Mouse (Mus musculus) midbrain, embryonic 11.5 days (tissue): Measurements from ENCODE around the gene Mettl8. TPM values are rescaled to one million over a fixed set of nuclear protein-coding genes. Genes with fewer than 3 reads are reported as not detected.

ENCODE experiments used
- ATAC-seq: fragments of 200-750 bp; cut with Nextera tagmentation; 2 replicates; pipeline ENCODE4 v1.8.0; 2017; ENCODE audit warnings: moderate TSS enrichment, moderate library complexity; ENCODE audit not compliant: low FRiP score
- DNase-seq: peaks from one replicate; pipeline ENCODE4 v3.0.0; 2015; ENCODE audit warnings: low spot score; ENCODE audit errors: missing footprints
- H3K27ac ChIP-seq: fragments of 300-500 bp; sonication (generic); 2 replicates; pipeline ENCODE4 v1.5.1; 2014; ENCODE audit warnings: low read depth, low read length
- H3K27me3 ChIP-seq: fragments of 300-500 bp; sonication (generic); 2 replicates; pipeline ENCODE4 v1.6.1; 2014; ENCODE audit warnings: mild to moderate bottlenecking, low read length, moderate library complexity, mixed read lengths; ENCODE audit not compliant: control insufficient read depth, insufficient read depth
- H3K36me3 ChIP-seq: fragments of 300-500 bp; sonication (generic); 2 replicates; pipeline ENCODE4 v1.6.1; 2014; ENCODE audit warnings: mild to moderate bottlenecking, low read length, moderate library complexity, mixed read lengths; ENCODE audit not compliant: control insufficient read depth, insufficient read depth
- H3K4me1 ChIP-seq: fragments of 300-500 bp; sonication (generic); 2 replicates; pipeline ENCODE4 v1.6.1; 2014; ENCODE audit warnings: low read length; ENCODE audit not compliant: control insufficient read depth, insufficient read depth
- H3K4me2 ChIP-seq: fragments of 300-500 bp; sonication (generic); 2 replicates; pipeline ENCODE4 v1.6.1; 2014; ENCODE audit warnings: mild to moderate bottlenecking, moderate library complexity
- H3K4me3 ChIP-seq: fragments of 300-500 bp; sonication (generic); 2 replicates; pipeline ENCODE4 v1.5.1; 2014; ENCODE audit warnings: low read depth, low read length
- H3K9ac ChIP-seq: fragments of 300-500 bp; sonication (generic); 2 replicates; pipeline ENCODE4 v1.6.1; 2014; ENCODE audit warnings: low read length
- H3K9me3 ChIP-seq: fragments of 300-500 bp; sonication (generic); 2 replicates; pipeline ENCODE4 v1.6.1; 2016; ENCODE audit warnings: low read length; ENCODE audit not compliant: control insufficient read depth
- WGBS: fragments of 180-500 bp; shearing (Covaris S2); extraction: QIAGEN DNeasy Blood & Tissue Kit; methylation state at CpG from one replicate; pipeline ENCODE4 v1.1.7; 2014; 5-methylcytosine and 5-hydroxymethylcytosine counted together
- polyA plus RNA-seq: library from polyadenylated mRNA; unstranded; fragments of >200 nt; fragmentation: Nextera tagmentation; extraction: Ambion mirVana; gene quantifications from 2 replicates; pipeline ENCODE4 v1.2.1, GENCODE M21; 2014

Mettl8 gene
- polyA plus RNA-seq, 1 experiment from 2014 or later, result 22.3 TPM

DNA sequence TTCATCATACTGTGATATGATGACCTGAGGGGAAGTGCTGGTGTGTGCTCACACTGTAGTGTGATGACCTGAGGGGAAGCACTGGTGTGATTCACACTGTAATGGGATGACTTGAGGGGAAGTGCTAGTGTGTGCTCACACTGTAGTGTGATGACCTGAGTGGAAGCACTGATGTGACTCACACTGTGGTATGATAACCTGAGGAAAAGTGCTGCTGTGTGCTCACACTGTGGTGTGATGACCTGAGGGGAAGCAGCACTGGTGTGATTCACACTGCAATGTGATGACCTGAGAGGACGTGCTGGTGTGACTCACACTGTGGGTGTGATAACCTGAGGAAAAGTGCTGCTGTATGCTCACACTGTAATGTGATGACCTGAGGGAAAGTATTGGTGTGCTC, 52.9 kb downstream of the Mettl8 start:
- Histone ChIP-seq H3K36me3 (no peaks in the 10 kb centered on the region), H3K9me3 (no peaks in the 10 kb centered on the region), H3K27ac (no peak overlapping the region), H3K4me1 (no peaks in the 10 kb centered on the region), H3K4me2 (no peak overlapping the region), H3K27me3 (no peaks in the 10 kb centered on the region), H3K4me3 (no peak overlapping the region), H3K9ac (no peak overlapping the region)
- DNase-seq, result no peak
- no peak for ATAC-seq
- 84% methylated on average over 1 of the region's 1 CpGs for WGBS

DNA sequence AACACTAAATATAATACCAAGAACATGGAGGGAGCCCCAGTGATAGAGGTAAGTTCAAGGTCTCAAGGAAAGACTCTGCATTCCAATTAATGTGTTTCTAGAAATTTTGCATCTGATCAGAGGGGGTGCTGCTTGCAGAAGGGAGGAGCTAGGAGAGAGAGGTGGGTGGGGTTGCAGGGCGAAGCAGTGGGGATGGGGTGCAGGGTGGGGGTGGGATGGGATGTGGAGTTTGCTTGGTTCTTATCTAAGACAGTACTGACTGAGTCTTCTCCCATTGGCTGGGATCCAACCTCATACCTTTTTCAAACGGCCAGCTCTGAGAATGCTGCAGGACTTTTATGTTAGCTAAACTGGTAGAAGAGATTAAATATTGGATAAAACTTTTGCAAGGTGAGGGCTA, 56.6 kb downstream of the Mettl8 start:
- Histone ChIP-seq H3K36me3 (no peaks in the 10 kb centered on the region), H3K9ac (no peak overlapping the region), H3K27me3 (no peaks in the 10 kb centered on the region), H3K27ac (no peak overlapping the region), H3K4me2 (no peak overlapping the region), H3K4me3 (no peak overlapping the region), H3K9me3 (no peaks in the 10 kb centered on the region), H3K4me1 (no peaks in the 10 kb centered on the region)
- ATAC-seq (no peak), DNase-seq (no peak)
- WGBS, result 87% methylated on average over 2 of the region's 2 CpGs

DNA sequence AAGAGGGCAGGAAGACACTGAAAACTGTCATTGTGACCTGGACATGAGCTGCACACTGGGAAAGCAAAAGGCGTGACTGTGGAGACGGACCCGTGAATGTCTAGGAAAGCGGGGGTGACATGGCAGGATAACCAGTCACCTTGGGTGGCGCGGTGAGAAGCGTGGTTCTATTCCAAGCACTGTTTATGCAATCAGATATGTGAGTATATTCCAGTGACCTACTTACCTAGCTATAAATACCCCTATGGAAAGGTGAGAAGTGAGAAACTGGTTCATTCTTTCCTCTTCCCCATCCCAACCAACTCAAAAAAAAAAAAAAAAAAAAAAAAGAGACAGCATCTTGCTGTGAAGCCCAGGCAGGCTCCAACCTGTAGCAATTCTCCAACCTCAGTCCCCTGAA, 58.9 kb downstream of the Mettl8 start:
- Histone ChIP-seq H3K4me2 (no peak overlapping the region), H3K36me3 (no peaks in the 10 kb centered on the region), H3K9me3 (no peaks in the 10 kb centered on the region), H3K27ac (no peak overlapping the region), H3K4me1 (no peaks in the 10 kb centered on the region), H3K4me3 (no peak overlapping the region), H3K9ac (no peak overlapping the region), H3K27me3 (no peaks in the 10 kb centered on the region)
- DNase-seq, result no peak
- WGBS, result 95% methylated on average over 7 of the region's 7 CpGs
- ATAC-seq, result no peak

DNA sequence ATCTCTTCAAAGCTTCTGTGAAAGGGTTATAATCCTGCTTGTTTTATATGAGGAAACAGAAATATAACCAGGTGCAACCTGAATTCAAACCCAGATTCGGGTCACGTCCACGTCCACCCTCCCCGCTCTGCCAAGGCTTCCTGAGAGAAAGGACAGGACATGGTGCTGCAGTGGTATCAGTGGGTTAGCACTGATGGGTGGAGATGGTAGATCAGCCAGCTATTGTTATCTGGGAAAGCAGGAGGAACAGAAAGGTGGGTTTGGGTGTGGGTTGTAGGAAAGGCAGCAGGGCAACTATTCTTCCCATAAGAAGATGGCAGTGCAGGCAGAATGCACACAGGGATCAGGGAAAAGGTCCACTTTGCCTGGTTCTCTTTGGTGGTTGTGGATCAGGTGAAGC, 59.5 kb downstream of the Mettl8 start:
- H3K4me1 ChIP-seq, result no peaks in the 10 kb centered on the region

DNA sequence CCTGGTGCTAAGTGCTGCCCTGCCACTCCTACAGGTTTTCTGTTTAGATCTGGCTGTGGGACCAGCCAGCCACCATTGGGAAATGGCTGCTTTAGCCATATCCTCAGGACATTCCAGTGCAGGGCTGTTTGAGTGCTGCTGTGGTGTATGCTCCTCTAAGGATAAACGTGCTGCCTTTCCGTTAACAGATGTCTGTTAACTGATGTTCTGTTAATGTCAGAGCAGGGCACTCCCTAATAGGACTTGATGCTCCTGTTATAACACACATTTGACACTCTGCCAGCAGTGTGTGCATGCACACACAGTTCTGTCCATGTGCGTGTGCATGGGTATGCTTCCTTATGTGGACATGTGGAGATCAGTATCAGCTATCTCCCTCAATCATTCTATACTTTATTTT, 61.6 kb downstream of the Mettl8 start:
- no peaks in the 10 kb centered on the region for H3K9me3 ChIP-seq
- ATAC-seq, result no peak
- no peak for DNase-seq
- H3K27ac ChIP-seq, result no peak overlapping the region
- H3K4me3 ChIP-seq, result no peak overlapping the region
- no peak overlapping the region for H3K4me2 ChIP-seq
- 89% methylated on average over 3 of the region's 3 CpGs for WGBS
- no peaks in the 10 kb centered on the region for H3K27me3 ChIP-seq
- H3K9ac ChIP-seq, result no peak overlapping the region
- H3K4me1 ChIP-seq, result peaks cover 9% of the 10 kb centered on the region; the same call in 1 of the 2 replicates
- H3K36me3 ChIP-seq, result no peaks in the 10 kb centered on the region

More for the DNA sequence above, 59.5 kb downstream of the Mettl8 start:
- Histone ChIP-seq H3K9me3 (no peaks in the 10 kb centered on the region), H3K4me3 (no peak overlapping the region), H3K36me3 (no peaks in the 10 kb centered on the region), H3K27me3 (no peaks in the 10 kb centered on the region), H3K27ac (no peak overlapping the region), H3K4me2 (no peak overlapping the region), H3K9ac (no peak overlapping the region)
- no peak for ATAC-seq
- DNase-seq, result no peak
- 95% methylated on average over 4 of the region's 4 CpGs for WGBS

- WGBS, result 75% methylated on average over 2 of the region's 2 CpGs
- H3K36me3 ChIP-seq, result no peaks in the 10 kb centered on the region
Measured at GRCm38 (mm10) chr2:70992715-70993114, 62.7 kb downstream of the Mettl8 start.

GRCm38 (mm10) chr2:70990196-70990595, 65.2 kb downstream of the Mettl8 start:
- no peak overlapping the region for H3K4me3 ChIP-seq
- H3K4me1 ChIP-seq, result peaks cover 9% of the 10 kb centered on the region; the same call in 1 of the 2 replicates
- no peaks in the 10 kb centered on the region for H3K36me3 ChIP-seq
- H3K9me3 ChIP-seq, result no peaks in the 10 kb centered on the region
- DNase-seq, result no peak
- no peak overlapping the region for H3K4me2 ChIP-seq
- 74% methylated on average over 4 of the region's 4 CpGs for WGBS
- ATAC-seq, result no peak
- no peak overlapping the region for H3K27ac ChIP-seq
- no peaks in the 10 kb centered on the region for H3K27me3 ChIP-seq
- H3K9ac ChIP-seq, result no peak overlapping the region

More at GRCm38 (mm10) chr2:70992715-70993114, 62.7 kb downstream of the Mettl8 start:
- H3K9me3 ChIP-seq, result no peaks in the 10 kb centered on the region
- no peak overlapping the region for H3K4me3 ChIP-seq
- H3K27me3 ChIP-seq, result no peaks in the 10 kb centered on the region
- H3K4me2 ChIP-seq, result no peak overlapping the region
- no peak for DNase-seq
- H3K27ac ChIP-seq, result no peak overlapping the region
- no peak overlapping the region for H3K9ac ChIP-seq
- no peak for ATAC-seq
- peaks cover 9% of the 10 kb centered on the region; the same call in 1 of the 2 replicates for H3K4me1 ChIP-seq

- no peaks in the 10 kb centered on the region for H3K9me3 ChIP-seq
- H3K36me3 ChIP-seq, result no peaks in the 10 kb centered on the region
- no peak overlapping the region for H3K27ac ChIP-seq
- ATAC-seq, result no peak
- peaks cover 9% of the 10 kb centered on the region; the same call in 1 of the 2 replicates for H3K4me1 ChIP-seq
- no peaks in the 10 kb centered on the region for H3K27me3 ChIP-seq
- no peak overlapping the region for H3K4me3 ChIP-seq
- H3K9ac ChIP-seq, result no peak overlapping the region
- no peak overlapping the region for H3K4me2 ChIP-seq
- WGBS, result 69% methylated on average over 17 of the region's 17 CpGs
- peak; percentile 86 for DNase-seq
Measured at GRCm38 (mm10) chr2:70989201-70990191, 65.9 kb downstream of the Mettl8 start.

DNA sequence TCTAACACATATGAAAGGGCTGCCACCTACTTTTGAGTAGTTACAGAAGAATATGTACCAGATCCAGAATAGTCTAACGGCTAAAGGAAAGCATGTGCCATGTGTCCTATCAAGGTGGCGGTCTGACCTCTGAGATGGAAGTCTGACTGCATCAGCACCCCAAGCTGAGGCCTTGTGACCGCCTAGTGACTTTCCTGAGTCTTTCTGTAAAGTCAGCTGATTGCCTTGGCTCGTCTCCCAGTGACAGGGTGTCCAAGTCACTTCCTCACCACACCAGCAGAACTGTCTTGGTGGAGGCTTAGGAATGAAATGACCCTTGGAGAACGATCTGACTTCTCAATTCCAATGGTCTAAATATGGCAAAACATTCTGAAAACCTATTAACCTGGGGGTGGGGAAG, 77.1 kb downstream of the Mettl8 start:
- Histone ChIP-seq H3K4me3 (no peak overlapping the region), H3K9ac (no peak overlapping the region), H3K27ac (no peak overlapping the region), H3K4me1 (no peaks in the 10 kb centered on the region), H3K27me3 (no peaks in the 10 kb centered on the region), H3K4me2 (no peak overlapping the region), H3K36me3 (no peaks in the 10 kb centered on the region), H3K9me3 (no peaks in the 10 kb centered on the region; the same call in 1 of the 2 replicates)
- 90% methylated on average over 5 of the region's 5 CpGs for WGBS
- ATAC-seq (no peak), DNase-seq (no peak)
